Mouse (Mus musculus) ovary, postnatal 10 days (tissue): ENCODE results near the gene Slc25a45.
"Not testable (repeated sequence)": the region's sequence is repeated elsewhere in the genome, so short reads cannot be mapped to it uniquely, and the experiment has no call there.

Source experiments
- DNase-seq: peaks from one replicate; pipeline ENCODE4 v3.0.0; 2022; ENCODE audit warnings: low spot score

Gene Slc25a45

DNA sequence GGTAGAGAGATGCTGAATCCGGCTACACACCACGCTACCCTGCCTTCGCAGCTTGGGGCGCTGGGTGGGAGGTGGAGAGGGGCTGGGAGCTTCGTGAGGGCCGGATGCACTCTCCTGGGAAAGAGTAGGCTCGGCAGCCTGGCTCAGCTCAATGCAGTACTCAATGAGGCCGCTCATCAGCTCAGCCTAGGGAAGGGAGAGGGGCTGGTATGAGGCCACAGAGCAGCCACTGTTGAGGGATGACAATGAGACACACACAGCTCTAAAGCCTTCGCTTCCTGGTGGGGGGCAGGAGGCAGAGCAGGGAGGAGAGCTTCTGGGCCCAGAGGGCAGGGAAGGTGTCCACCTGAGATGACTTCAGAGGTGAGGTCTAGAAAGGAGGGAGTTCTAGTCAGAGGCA is 21.0 kb upstream of the Slc25a45 start:
- no peak for DNase-seq

GRCm38 (mm10) chr19:5862335-5863085 is 15.1 kb upstream of the Slc25a45 start:
- no peak for DNase-seq

DNA sequence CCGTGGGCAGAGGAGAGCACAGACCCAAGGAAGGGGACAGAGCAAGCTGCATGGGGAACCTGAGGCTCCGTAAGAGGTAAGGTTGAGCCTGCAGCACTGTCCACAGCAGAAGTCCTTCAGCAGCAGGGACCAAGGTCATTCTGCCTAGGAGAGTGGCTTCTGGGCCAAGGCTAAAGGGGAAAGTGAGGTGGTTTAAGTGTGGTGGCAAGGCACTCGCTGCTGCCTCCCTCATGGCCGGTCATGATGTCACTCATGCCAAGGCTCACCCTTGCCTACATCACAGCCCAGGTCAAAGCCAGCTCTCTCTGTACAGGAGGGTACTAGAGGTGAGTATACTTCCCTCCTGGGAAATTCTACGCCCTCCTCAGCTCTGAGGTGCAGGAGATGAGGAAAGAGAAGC is 13.8 kb upstream of the Slc25a45 start:
- no peak for DNase-seq

GRCm38 (mm10) chr19:5864710-5865398 is 12.8 kb upstream of the Slc25a45 start:
- DNase-seq, result no peak

- no peak for DNase-seq
Measured at GRCm38 (mm10) chr19:5868096-5868495, 9.5 kb upstream of the Slc25a45 start.

DNA sequence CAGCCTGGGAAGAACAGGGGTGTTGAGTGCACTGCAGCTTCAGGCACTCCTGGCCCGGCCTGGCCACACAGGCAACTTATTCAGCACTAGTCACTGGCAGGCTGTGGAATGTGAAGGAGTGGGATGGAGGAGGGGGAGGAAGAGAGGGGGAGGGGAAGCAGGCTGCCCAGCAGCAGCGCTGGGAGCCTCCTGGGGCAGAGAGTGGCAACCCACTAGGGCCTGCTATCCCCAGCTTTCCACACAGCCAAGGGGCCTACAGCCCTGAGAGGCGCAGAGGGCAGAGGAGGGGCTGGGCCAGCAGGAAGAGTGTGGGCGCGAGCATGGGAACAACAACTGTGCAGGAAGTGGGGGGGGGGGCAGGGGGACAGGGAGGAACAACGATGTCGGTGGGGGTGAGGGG is 6.3 kb upstream of the Slc25a45 start:
- no peak for DNase-seq

DNA sequence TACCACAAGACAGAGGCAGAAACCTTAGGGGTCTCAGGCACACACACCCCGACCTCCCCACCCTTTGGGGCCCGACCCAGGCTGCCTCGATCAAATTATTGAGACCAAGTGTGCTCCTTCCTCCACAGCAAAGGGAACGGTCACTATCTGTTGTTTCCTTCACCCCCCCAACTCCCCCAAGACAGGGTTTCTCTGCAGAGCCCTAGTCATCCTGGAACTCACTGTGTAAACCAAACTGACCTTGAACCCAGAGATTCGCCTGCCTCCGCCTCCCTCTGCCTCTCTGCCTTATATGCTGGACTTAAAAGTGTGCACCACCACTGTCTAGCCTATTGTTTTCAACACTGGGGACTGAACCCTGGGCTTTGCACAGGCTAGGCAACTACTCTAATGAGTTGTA is 5.9 kb upstream of the Slc25a45 start:
- no peak for DNase-seq

GRCm38 (mm10) chr19:5872528-5872927 is 5.1 kb upstream of the Slc25a45 start:
- no peak for DNase-seq

GRCm38 (mm10) chr19:5872931-5873556 is 4.6 kb upstream of the Slc25a45 start:
- no peak for DNase-seq

GRCm38 (mm10) chr19:5874391-5874968 is 3.1 kb upstream of the Slc25a45 start:
- DNase-seq, result no peak

- peak; percentile 79 for DNase-seq
Measured at GRCm38 (mm10) chr19:5874969-5875480, 2.6 kb upstream of the Slc25a45 start, which contains the start of gene Frmd8. Gene Frmd8, minus strand, starts transcription at chr19:5875274.

GRCm38 (mm10) chr19:5878362-5878722 is 734 bp downstream of the Slc25a45 start:
- DNase-seq, result no peak

DNA sequence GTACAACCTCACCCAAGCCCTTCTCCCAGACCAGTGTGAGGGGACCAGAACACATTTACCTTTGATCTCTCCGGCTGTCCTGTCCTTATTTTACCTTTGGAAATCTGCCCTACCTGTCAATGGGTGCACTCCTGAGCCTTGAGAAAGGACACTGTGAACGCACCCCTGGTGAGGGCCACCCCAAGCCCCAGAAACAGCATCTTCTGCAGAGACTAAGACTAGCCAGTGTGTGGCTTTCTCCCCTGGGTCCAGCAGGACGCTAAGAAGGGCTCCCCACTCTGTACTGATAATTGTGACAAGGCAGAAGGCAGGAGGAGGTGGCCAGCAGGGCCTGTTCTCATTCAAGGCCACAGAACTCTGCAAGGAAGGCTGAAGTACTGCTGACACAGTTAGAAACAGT is 1.3 kb downstream of the Slc25a45 start:
- DNase-seq, result no peak

- DNase-seq, result no peak
Measured at GRCm38 (mm10) chr19:5879735-5880134, 2.1 kb downstream of the Slc25a45 start.

GRCm38 (mm10) chr19:5881155-5881554 is 3.5 kb downstream of the Slc25a45 start:
- DNase-seq, result no peak

DNA sequence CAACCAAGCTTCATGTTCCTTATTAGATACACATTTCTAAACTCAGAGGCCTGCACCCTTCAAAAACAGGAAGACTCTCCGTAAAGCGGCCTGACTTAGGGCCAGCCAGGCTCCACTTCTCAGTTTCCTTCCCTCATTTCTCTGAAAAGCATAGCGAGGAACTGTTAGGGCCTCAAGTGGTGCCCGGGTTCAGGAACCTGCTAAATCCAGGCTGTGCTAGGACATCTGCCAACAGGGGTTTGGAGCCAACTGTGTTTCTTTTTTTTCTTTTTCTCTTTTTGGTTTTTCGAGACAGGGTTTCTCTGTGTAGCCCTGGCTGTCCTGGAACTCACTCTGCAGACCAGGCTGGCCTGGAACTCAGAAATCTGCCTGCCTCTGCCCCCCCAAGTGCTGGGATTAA is 4.5 kb downstream of the Slc25a45 start:
- DNase-seq, result not testable (repeated sequence)

- no peak for DNase-seq
Measured at GRCm38 (mm10) chr19:5883935-5884334, 6.3 kb downstream of the Slc25a45 start.

DNA sequence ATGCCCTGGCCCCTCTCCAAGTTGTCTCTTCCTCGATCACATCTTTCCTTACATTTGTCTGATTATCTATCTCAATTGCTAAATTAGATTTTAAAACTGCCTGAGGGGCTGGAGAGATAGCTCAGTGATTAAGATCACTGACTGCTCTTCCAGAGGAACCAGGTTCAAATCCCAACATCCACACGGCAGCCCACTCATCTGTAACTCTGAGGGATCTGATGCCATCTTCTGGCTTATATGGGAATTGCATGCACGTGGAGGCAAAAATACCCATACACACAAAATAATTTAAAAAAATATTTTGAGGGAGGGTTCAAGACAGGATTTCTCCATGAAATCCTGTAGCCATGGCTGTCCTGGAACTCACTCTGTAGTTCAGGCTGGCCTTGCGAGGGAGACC is 8.2 kb downstream of the Slc25a45 start:
- no peak for DNase-seq

DNA sequence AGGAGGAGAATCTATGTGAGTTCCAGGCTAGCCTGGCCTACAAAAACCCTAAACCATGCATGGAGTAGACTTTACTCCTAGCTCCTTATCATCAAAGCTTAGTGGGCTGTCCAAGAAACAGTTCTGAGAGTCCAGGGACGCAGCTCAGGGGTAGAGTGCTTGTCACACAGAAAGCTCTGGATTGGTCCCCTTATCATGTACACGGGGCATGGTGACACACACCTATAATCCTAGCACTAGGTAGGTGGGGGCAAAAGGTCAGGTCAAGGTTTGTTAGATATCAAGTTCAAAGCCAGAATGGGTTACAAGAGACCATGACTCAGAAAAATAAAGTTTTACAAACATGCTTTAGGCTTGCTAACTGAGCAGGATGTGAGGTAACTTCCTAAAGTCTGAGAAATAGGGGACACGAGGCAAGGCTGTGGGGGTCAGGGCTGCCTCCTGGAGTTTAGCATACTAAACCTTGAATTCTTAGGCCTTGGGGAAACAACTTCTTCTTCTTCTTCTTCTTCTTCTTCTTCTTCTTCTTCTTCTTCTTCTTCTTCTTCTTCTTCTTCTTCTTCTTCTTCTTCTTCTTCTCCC is 9.7 kb downstream of the Slc25a45 start:
- DNase-seq, result no peak

DNA sequence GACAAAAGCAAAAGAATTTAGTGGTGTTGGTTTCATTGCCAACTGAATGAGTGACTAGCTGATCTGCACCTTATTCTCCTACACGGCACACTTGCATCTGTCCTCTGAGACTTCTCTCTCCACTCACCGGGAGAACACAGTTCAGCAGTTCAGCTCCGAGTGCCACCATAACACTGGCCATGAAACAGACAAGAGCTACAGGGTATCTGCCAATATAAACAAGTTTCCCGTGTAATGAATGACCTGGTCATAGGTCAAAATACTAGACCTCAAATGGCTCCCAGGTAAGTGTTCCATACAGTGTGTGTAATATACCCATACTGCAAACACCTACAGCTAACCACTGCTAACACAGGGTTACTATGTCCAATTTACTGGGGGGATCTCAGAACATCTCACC is 11.6 kb downstream of the Slc25a45 start:
- no peak for DNase-seq

GRCm38 (mm10) chr19:5891521-5892258 is 14.1 kb downstream of the Slc25a45 start:
- DNase-seq, result no peak

DNA sequence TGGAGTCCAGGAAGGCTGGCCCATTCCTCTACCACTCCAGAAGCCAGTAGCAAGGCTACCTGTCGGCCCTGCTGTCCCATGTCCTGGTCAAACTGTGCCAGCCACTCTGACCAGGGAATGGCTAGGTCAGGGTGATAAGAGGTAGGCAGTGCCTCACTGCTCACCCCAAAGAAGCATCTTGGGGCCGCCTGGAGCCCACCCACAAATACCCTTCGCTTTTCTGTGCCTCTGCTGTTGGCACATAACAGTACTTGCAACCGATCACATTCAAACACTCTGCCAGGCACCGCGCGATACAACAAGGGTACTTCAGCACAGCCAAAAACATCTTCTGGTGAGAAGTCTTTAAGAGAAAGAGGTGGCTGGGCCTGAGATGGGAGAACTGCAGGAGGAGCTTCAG is 14.7 kb downstream of the Slc25a45 start:
- no peak for DNase-seq
